Mouse (Mus musculus): ENCODE data around the gene Foxp1.

- TF ChIP-seq GATA1 (IDR thresholded peaks at IDR 0.05; ENCODE audit: borderline replicate concordance, low read length) (no peak), FLI1 (IDR thresholded peaks at IDR 0.05; ENCODE audit: low read length) (no peak)
Measured at GRCm38 (mm10) chr6:99320444-99320843, 202.1 kb downstream of the Foxp1 start.
